Mouse (Mus musculus) lung, adult 2 months (tissue): ENCODE data around the gene Ccdc149.

Experiments used
- CTCF ChIP-seq: fragments of 200-500 bp; IDR thresholded peaks from 2 replicates; pipeline ENCODE4 v1.5.1; 2011; ENCODE audit warnings: mild to moderate bottlenecking, low read length, control low read depth; ENCODE audit not compliant: insufficient read depth
- POLR2A ChIP-seq: fragments of 200-500 bp; IDR thresholded peaks from 2 replicates; pipeline ENCODE4 v1.6.1; 2011; ENCODE audit warnings: low read depth, mild to moderate bottlenecking, control low read depth, low read length, borderline replicate concordance; ENCODE audit errors: extremely low read depth

GRCm38 (mm10) chr5:52363468-52364150, 107.7 kb downstream of the Ccdc149 start, which contains the start of gene Sod3:
- TF ChIP-seq CTCF = no peak
- TF ChIP-seq POLR2A = peak; percentile 68; the same call in 1 of the 2 replicates
